Mouse (Mus musculus): ENCODE measurements at regions not wholly inside any gene's neighbourhood (a gene's known extent, or its start where the extent isn't known, plus 50 kb on each side); places are given as distances from the start of the nearest gene placed in this dataset.

DNA sequence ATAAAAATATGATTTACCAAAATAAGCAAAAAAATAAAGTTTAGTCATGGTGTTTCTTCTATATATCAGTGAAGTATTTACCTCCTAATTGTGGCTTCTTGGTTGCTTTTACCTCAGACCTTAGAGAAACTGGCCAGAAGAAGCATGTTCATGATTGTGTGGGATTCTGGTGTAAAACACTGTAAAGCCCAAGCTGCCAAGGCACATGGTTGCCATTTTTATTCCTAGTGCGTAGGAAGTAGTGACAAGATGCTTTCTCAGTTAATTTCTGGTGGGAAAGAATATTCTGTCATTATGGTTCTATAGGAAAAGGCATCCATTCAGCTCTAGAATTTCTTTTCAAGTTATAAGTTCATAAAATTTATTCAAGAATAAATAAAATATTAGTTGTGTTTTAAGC, 805.2 kb downstream of the Olfm4 start:
- Histone ChIP-seq H3K9me3 (ENCODE audit: low read length) (no peaks in the 10 kb centered on the region), H3K27ac (ENCODE audit: low read depth, low read length) (no peak overlapping the region), H3K4me1 (ENCODE audit: insufficient read depth, low read length) (no peaks in the 10 kb centered on the region), H3K4me2 (ENCODE audit: low read depth, low read length, poor library complexity, severe bottlenecking) (no peak overlapping the region), H3K9ac (replicated peaks; ENCODE audit: low read length, poor library complexity, severe bottlenecking) (no peak overlapping the region), H3K4me3 (ENCODE audit: low read depth, low read length) (no peak overlapping the region), H3K27me3 (ENCODE audit: insufficient read depth, low read length) (no peaks in the 10 kb centered on the region), H3K36me3 (ENCODE audit: insufficient read depth, low read length) (no peaks in the 10 kb centered on the region)
- DNase-seq (ENCODE audit: low spot score), result no peak
- WGBS, result 100% methylated on average over 1 of the region's 1 CpGs
- ATAC-seq (ENCODE audit: low FRiP score), result no peak
- TF ChIP-seq CTCF (IDR thresholded peaks at IDR 0.05), result no peak

GRCm38 (mm10) chr14:80799370-80799959, 815.6 kb downstream of the Olfm4 start:
- Histone ChIP-seq H3K4me1 (ENCODE audit: insufficient read depth, low read length) (no peaks in the 10 kb centered on the region), H3K4me2 (ENCODE audit: low read depth, low read length, poor library complexity, severe bottlenecking) (no peak overlapping the region), H3K9ac (replicated peaks; ENCODE audit: low read length, poor library complexity, severe bottlenecking) (no peak overlapping the region), H3K27me3 (ENCODE audit: insufficient read depth, low read length) (no peaks in the 10 kb centered on the region), H3K36me3 (ENCODE audit: insufficient read depth, low read length) (no peaks in the 10 kb centered on the region), H3K9me3 (ENCODE audit: low read length) (no peaks in the 10 kb centered on the region), H3K4me3 (ENCODE audit: low read depth, low read length) (no peak overlapping the region), H3K27ac (ENCODE audit: low read depth, low read length) (no peak overlapping the region)
- no peak for TF ChIP-seq CTCF (IDR thresholded peaks at IDR 0.05)
- 89% methylated on average over 6 of the region's 6 CpGs for WGBS
- ATAC-seq (ENCODE audit: low FRiP score) (no peak), DNase-seq (ENCODE audit: low spot score) (no peak)

- WGBS, result 84% methylated on average over 3 of the region's 3 CpGs
- Histone ChIP-seq H3K4me2 (ENCODE audit: low read depth, low read length, poor library complexity, severe bottlenecking) (no peak overlapping the region), H3K36me3 (ENCODE audit: insufficient read depth, low read length) (no peaks in the 10 kb centered on the region), H3K9ac (replicated peaks; ENCODE audit: low read length, poor library complexity, severe bottlenecking) (no peak overlapping the region), H3K4me3 (ENCODE audit: low read depth, low read length) (no peak overlapping the region), H3K27me3 (ENCODE audit: insufficient read depth, low read length) (no peaks in the 10 kb centered on the region), H3K27ac (ENCODE audit: low read depth, low read length) (no peak overlapping the region), H3K9me3 (ENCODE audit: low read length) (no peaks in the 10 kb centered on the region), H3K4me1 (ENCODE audit: insufficient read depth, low read length) (no peaks in the 10 kb centered on the region)
- ATAC-seq (ENCODE audit: low FRiP score) (no peak), DNase-seq (ENCODE audit: low spot score) (no peak)
- TF ChIP-seq CTCF (IDR thresholded peaks at IDR 0.05), result no peak
Observed at GRCm38 (mm10) chr14:80830476-80830875, 846.6 kb downstream of the Olfm4 start.

- 60% methylated on average over 4 of the region's 4 CpGs for WGBS
- no peak for TF ChIP-seq CTCF (IDR thresholded peaks at IDR 0.05)
- no peak overlapping the region for H3K4me3 ChIP-seq (ENCODE audit: low read depth, low read length)
- H3K36me3 ChIP-seq (ENCODE audit: insufficient read depth, low read length), result no peaks in the 10 kb centered on the region
- no peaks in the 10 kb centered on the region for H3K9me3 ChIP-seq (ENCODE audit: low read length)
- peaks cover 4% of the 10 kb centered on the region; the same call in 1 of the 2 replicates for H3K4me1 ChIP-seq (ENCODE audit: insufficient read depth, low read length)
- ATAC-seq (ENCODE audit: low FRiP score), result no peak
- DNase-seq (ENCODE audit: low spot score), result no peak
- H3K9ac ChIP-seq (replicated peaks; ENCODE audit: low read length, poor library complexity, severe bottlenecking), result no peak overlapping the region
- no peak overlapping the region for H3K27ac ChIP-seq (ENCODE audit: low read depth, low read length)
- no peak overlapping the region for H3K4me2 ChIP-seq (ENCODE audit: low read depth, low read length, poor library complexity, severe bottlenecking)
- H3K27me3 ChIP-seq (ENCODE audit: insufficient read depth, low read length), result no peaks in the 10 kb centered on the region
Observed at GRCm38 (mm10) chr14:80844550-80844949, 860.7 kb downstream of the Olfm4 start.

DNA sequence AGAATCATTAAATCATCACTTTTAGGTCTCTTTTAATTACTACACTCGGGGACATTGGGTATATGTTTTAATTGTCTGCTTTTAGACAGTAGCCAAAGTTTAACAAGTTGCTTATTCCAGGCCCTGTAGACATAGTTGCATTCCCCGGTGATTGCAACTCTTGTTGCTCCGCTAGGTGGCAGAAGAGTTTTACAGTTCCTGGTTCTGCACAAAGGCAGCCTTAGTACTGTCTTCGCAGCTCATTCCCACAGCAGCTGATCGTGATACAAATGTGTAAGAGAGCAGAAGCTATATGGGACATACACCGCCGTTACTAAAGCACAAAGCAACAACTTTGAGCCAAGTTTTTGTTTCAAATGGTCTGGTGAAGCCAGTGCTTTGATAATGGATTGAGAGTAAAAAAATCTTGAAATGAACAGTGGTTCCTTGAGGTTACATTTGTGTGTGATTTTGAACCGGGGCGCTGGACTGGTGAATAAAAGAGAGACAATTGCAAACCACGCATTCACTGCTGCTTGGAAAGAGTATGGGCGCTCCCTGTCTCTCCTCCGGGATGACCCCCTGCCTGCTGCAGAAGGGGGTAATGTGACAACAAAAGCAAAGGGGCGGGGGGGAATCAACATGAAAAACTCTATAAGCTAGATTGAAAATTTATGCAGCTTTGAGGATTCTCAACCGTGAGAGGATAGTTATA, 861.8 kb downstream of the Olfm4 start:
- peak; percentile 96 for TF ChIP-seq CTCF (IDR thresholded peaks at IDR 0.05)
- peak overlapping the region; percentile 52 for H3K9ac ChIP-seq (replicated peaks; ENCODE audit: low read length, poor library complexity, severe bottlenecking)
- WGBS, result 6% methylated on average over 14 of the region's 14 CpGs
- peak overlapping the region; percentile 62 for H3K27ac ChIP-seq (ENCODE audit: low read depth, low read length)
- no peaks in the 10 kb centered on the region for H3K27me3 ChIP-seq (ENCODE audit: insufficient read depth, low read length)
- H3K36me3 ChIP-seq (ENCODE audit: insufficient read depth, low read length), result no peaks in the 10 kb centered on the region
- DNase-seq (ENCODE audit: low spot score) (peak; percentile 96), ATAC-seq (ENCODE audit: low FRiP score) (peak; percentile 84)
- peak overlapping the region; percentile 26 for H3K4me3 ChIP-seq (ENCODE audit: low read depth, low read length)
- no peaks in the 10 kb centered on the region for H3K9me3 ChIP-seq (ENCODE audit: low read length)
- peaks cover 4% of the 10 kb centered on the region; the same call in 1 of the 2 replicates for H3K4me1 ChIP-seq (ENCODE audit: insufficient read depth, low read length)
- H3K4me2 ChIP-seq (ENCODE audit: low read depth, low read length, poor library complexity, severe bottlenecking), result peak overlapping the region; percentile 49

- TF ChIP-seq CTCF (IDR thresholded peaks at IDR 0.05), result peak; percentile 38
- Histone ChIP-seq H3K27me3 (ENCODE audit: insufficient read depth, low read length) (no peaks in the 10 kb centered on the region), H3K4me3 (ENCODE audit: low read depth, low read length) (no peak overlapping the region), H3K9me3 (ENCODE audit: low read length) (no peaks in the 10 kb centered on the region), H3K27ac (ENCODE audit: low read depth, low read length) (peak overlapping the region; percentile 62), H3K9ac (replicated peaks; ENCODE audit: low read length, poor library complexity, severe bottlenecking) (no peak overlapping the region), H3K4me2 (ENCODE audit: low read depth, low read length, poor library complexity, severe bottlenecking) (peak overlapping the region; percentile 49), H3K36me3 (ENCODE audit: insufficient read depth, low read length) (no peaks in the 10 kb centered on the region), H3K4me1 (ENCODE audit: insufficient read depth, low read length) (peaks cover 4% of the 10 kb centered on the region; the same call in 1 of the 2 replicates)
- peak; percentile 76 for DNase-seq (ENCODE audit: low spot score)
- peak; percentile 81 for ATAC-seq (ENCODE audit: low FRiP score)
- WGBS, result 49% methylated on average over 9 of the region's 9 CpGs
Observed at GRCm38 (mm10) chr14:80846420-80847083, 862.7 kb downstream of the Olfm4 start.

All from midbrain, postnatal 0 days (tissue).